Mouse (Mus musculus) urinary bladder, postnatal 10 days (tissue): ENCODE measurements at regions not wholly inside any gene's neighbourhood (a gene's known extent, or its start where the extent isn't known, plus 50 kb on each side); places are given as distances from the start of the nearest gene placed in this dataset.

Experiments
- DNase-seq: peaks from one replicate; pipeline ENCODE4 v3.0.0; 2022; ENCODE audit warnings: low spot score

GRCm38 (mm10) chr9:116511450-116511849, 336.3 kb upstream of the Tgfbr2 start:
- DNase-seq = no peak

- no peak for DNase-seq
Observed at GRCm38 (mm10) chr9:116507756-116508155, 332.6 kb upstream of the Tgfbr2 start.

DNA sequence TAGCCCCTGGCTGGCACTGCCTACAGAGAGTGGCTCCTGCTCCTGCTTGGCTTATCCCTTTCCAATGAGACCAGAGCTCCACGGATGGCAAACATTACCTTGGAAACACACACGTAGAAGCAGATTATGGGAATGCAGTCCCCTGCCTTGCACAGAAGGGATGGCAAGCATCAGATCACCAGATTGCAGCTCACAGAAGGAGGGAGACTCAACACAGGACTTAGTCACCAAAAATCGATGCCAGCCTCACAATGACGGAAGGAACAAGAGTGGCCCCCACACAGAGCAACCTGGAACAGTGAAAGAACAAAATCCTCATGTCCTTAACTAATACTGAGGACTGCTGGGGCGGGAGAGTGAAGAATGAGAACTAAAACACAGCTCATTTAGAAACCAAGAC, 327.7 kb upstream of the Tgfbr2 start:
- DNase-seq = no peak

- no peak for DNase-seq
Observed at GRCm38 (mm10) chr9:116500951-116501350, 325.8 kb upstream of the Tgfbr2 start.

DNA sequence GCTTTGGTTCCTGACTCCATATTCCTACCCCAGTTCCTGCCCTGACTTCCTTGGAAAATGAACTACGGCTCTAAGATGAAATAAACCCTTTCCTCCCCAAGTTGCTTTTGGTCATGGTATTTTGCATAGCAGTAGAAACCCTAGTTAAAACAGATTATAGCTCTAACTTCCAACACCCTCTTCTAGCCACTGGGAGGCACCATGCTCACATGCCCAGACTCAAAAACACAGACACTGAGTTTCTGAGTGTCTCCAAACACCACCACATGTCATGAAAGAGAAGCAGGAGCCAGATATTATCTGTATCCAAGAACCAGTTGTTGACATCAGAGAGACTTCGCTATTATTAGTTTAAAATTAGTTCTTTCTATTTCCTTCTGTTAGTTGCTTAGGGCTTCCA, 316.1 kb upstream of the Tgfbr2 start:
- DNase-seq = no peak

DNA sequence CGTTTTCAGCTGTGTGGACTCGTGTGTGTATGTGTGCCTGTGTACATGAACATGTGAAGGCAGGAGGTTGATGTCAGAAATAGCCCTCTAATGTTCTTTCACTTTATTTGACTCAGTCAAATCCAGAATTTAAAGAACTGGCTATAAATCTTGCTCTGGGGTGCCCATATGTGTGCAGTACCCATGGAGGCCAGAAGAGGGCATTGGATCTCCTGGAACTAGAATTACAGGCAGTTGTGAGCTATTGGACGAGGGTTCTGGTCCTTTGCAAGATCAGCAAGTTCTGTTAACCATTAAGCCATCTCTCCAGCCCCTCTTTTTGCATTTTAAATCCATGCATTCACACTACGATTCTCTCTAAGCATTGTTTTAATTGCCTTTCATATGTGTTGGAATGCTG, 314.6 kb upstream of the Tgfbr2 start:
- no peak for DNase-seq

DNA sequence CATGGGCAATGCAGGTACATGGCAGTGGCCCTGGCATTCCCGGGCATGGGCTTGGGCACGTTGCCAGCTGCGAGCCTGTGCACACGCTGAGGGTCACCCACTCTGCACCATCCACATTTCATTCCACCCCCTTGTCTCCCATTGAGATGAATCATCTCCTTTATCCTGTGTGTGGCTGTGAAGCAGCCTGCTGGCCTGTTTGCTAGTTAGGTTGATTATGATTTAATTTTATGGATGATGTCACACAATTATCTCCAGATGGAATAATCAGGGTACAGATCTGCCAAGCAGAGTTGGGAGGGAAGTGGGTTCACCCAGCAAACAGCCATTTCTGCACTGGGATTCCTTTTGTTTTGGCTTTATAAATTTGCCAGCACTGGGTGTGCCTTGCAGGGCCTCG, 314.1 kb upstream of the Tgfbr2 start:
- no peak for DNase-seq

DNA sequence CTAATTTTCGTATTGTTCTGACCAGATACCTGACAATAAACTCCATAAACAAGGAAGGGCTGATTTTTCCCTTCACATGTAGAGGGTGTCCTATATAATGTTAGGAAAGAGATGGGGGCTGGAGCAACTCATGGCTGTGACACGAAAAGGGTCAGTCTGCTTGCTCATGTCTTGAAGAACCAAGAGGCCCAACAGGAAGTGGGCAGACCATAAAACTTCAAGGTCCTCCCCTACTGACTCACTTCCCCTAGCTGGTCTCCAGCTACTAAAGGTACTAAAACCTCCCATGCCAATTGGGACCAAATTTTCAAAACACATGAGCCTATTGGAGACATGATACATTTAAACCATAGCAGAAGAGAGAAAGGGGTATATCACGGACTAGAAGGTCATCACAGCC, 302.1 kb upstream of the Tgfbr2 start:
- no peak for DNase-seq

DNA sequence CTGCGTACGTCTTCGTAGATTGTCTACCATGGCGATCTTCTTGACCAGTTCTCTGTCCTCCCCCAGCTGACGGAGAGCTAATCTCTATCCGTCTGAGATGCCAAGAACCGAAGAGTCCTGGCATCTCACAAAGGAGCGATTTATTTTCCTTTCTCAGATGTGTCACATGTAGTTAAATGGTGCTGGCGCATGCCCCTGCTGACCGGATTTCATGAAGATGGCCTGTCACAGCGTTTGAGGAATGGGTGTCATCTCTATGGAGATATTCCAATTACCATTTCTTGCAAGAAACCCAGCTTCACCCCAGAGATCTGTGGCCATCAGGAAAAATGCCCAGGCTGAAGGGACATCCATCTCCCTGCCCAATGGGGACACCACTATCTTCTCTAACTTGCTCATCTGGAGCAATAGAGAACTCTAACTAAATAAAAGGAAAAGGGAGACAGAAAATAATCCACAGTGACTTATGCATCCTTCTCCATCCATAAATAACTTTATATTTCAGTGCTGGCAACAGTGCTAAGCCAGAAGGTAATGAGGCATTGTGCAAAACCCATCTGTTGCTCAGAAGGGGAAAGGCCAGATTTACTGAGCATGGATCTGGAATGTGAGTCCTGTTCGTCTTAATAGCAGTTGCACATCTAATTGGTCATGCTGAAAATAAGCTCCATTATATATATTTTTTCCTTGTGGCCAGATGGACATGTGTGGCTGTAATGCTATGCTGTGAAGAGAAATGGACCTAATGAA, 300.2 kb upstream of the Tgfbr2 start:
- no peak for DNase-seq

DNA sequence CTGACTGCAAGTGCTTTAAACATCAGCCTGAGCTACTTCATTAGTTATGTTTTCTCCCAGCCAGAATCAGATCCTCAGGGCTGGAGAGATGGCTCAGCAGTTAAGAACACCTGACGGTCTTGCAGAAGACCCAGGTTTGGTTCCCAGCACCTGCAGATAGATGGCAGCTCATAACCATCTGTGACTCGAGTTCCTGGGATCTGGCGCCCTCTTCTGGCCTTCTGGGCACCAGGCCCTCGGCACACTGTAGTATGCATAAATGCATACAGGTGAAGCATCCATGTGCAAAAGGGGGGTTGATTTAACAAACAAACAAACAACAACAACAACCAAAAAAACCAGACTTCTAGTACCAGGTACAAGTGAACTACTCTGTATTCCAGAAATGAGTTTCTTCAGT, 297.7 kb upstream of the Tgfbr2 start:
- no peak for DNase-seq

DNA sequence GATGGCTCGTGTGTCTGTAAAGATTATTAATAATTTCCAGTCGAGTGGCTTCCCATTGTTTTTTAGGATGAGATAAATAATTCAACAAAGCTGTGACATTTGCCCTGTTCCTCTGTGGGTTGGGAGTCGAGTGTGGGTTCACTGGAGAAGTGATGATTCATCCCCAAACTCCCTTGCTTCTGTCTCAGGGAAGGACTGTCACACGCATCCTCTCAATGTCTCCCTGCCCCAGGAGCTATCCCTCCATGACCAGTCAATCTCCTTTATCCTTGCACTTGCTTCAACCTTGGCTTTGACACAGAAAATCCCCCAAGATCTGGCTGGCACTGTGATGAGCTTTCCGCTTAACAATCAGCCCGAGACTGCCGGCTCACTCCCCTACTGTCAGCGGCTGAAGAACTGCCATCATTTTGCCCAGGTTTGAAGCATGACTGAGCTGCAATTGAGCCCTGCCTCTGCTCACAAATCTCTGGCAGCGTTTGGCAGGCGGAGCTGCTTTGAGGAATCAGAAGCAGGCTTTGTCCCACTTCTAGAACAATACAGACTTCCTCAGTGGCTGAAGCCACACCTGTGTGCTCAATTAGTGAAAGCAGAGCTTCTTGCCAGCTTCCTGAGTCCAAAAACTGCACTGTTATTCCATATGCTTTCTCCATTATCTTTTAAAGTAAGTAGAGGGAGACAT, 293.6 kb upstream of the Tgfbr2 start:
- no peak for DNase-seq

DNA sequence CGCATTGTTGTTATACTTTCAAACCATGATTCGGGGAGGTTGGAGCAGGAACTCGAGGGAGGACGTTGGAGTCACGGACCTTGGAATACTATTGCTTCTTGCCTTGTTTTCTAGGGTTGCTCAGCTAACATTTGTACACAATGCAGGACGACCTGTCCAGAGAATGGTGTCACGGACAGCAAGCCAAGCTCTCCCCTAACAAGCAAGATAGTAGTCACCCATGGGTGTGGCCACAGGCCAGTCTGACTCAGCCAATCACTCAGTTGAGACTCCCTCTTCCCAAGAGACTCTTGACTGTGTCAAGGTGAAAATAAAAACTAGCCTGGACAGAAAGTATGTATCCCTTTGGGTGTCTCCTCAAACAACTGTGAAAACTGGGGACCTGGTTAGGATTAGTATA, 291.2 kb upstream of the Tgfbr2 start:
- no peak for DNase-seq

- DNase-seq = no peak
Observed at GRCm38 (mm10) chr9:116464626-116465025, 289.5 kb upstream of the Tgfbr2 start.

DNA sequence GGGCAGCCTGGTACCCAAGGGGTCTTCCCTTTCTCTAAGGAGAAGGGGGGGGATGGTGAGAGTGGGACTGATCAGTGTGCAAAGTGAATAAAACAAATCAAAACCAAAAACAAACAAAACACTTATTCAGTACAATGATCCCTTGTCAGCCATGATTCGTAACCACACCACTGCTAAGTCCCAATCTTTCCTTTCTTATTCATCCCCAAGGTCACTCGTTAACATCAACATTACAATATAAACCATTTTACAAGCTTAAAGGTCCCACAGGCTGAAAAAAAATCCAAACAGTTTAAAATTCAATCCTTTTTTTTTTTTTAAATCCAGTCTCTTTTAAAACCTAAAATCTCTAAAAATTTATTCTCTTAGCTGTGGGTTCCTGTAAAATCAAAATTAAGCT, 287.1 kb upstream of the Tgfbr2 start:
- DNase-seq = no peak

- DNase-seq = no peak
Observed at GRCm38 (mm10) chr9:116460022-116460421, 284.9 kb upstream of the Tgfbr2 start.

- DNase-seq = no peak
Observed at GRCm38 (mm10) chr9:116452050-116452449, 276.9 kb upstream of the Tgfbr2 start.

DNA sequence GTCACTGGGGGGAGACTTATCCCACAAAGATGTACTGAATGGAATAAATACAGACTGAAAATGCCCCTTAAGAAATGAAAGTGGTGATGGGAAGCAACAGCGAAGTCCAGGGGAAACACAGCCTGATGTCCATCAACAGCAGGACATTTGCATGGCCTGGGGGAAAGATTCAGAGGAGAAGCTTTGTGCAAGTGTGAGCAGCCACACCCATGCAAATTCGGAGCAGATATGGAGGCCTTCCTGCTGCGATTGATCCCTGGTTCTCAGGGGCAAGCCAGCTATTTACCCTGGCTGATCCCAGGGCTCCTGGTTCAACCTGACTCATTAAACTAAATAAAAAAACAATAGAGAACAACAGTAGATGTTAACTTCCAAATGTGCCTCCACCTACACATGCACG, 275.7 kb upstream of the Tgfbr2 start:
- no peak for DNase-seq

GRCm38 (mm10) chr9:116447734-116448133, 272.6 kb upstream of the Tgfbr2 start:
- no peak for DNase-seq

- no peak for DNase-seq
Observed at GRCm38 (mm10) chr9:116438580-116438979, 263.4 kb upstream of the Tgfbr2 start.

DNA sequence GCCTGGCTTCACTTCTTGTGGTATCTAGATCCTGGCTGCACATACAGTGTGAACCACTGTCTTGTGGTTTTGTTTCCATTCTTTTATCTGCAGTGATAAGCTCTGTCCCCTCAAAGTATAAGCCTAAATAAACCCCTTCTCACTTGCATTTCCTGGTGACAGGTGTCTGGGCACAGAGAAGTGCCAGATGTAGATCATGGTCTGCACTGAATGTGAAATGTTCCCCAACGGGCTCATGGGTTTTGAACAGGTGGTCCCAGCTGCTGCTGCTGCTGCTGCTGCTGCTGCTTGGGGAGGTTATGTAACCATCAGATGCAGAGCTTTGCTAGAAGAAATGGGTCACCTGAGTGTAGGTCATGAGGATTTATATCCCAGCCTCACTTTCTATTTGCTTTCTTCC, 259.3 kb upstream of the Tgfbr2 start:
- DNase-seq = no peak

- DNase-seq = no peak
Observed at GRCm38 (mm10) chr9:116429061-116429460, 253.9 kb upstream of the Tgfbr2 start.

DNA sequence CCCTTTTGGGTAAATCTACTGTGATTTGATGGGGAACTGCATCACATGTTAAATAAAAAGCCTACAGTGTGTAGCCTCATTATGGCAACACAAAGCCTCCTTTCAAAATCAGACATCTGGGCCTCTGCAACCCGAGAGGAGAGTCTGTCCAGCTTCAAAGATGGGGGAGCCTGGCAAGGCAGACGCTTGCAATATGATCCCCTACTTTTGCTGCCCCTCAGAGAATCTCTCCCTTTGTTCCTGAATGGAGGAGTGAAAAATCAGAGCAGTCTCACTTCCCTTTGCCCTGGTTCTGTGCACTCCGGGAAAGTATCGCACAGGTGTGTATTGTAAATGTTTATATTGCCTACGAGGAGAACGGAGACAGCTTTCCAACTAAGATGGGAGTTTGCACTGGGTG, 253.3 kb upstream of the Tgfbr2 start:
- DNase-seq = no peak

DNA sequence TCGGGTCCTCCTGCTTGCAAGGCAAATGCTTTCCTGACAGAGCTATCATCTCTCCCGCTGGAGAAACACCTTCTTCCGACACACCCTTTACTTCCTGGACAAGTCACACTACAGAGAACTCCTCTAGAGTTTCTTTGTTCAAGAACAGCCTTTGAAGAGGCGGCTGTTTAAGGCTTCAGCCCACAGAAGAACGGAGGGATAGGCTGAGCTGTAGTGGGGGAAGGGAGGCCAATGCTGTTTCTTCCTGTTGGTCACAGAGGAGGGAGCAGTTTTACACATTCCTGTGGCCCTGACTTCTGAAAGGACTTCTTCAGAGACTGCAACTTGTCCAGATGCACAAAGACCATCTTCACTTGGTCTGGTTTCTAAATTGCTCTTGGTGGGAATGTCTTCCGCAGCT, 252.1 kb upstream of the Tgfbr2 start:
- DNase-seq = no peak
